Mouse (Mus musculus): Measurements from ENCODE around the gene Cgas. TPM values are rescaled to one million over a fixed set of nuclear protein-coding genes. Genes with fewer than 3 reads are reported as not detected.

The Cgas gene
- polyA plus RNA-seq, 1 experiment from 2014 or later, result 0.60 TPM

GRCm38 (mm10) chr9:78401596-78401995 lies 41.4 kb downstream of the Cgas start:
- Histone ChIP-seq H3K27ac (ENCODE audit: low read depth, low read length) (no peak overlapping the region), H3K9me3 (ENCODE audit: control insufficient read depth, low read length) (no peaks in the 10 kb centered on the region), H3K4me3 (ENCODE audit: low read depth, low read length) (no peak overlapping the region), H3K9ac (replicated peaks; ENCODE audit: low read depth, low read length) (no peak overlapping the region), H3K4me2 (ENCODE audit: low read depth, low read length) (no peak overlapping the region), H3K36me3 (ENCODE audit: control insufficient read depth, insufficient read depth, low read length) (no peaks in the 10 kb centered on the region), H3K4me1 (ENCODE audit: control insufficient read depth, insufficient read depth, low read length) (no peaks in the 10 kb centered on the region), H3K27me3 (ENCODE audit: control insufficient read depth, insufficient read depth, low read length) (peaks cover 4% of the 10 kb centered on the region)
- ATAC-seq (ENCODE audit: low read depth), result no peak
- WGBS, result 93% methylated on average over 7 of the region's 7 CpGs

GRCm38 (mm10) chr9:78400570-78400969 lies 42.5 kb downstream of the Cgas start:
- no peak overlapping the region for H3K9ac ChIP-seq (replicated peaks; ENCODE audit: low read depth, low read length)
- H3K4me2 ChIP-seq (ENCODE audit: low read depth, low read length), result no peak overlapping the region
- peaks cover 9% of the 10 kb centered on the region for H3K27me3 ChIP-seq (ENCODE audit: control insufficient read depth, insufficient read depth, low read length)
- no peaks in the 10 kb centered on the region for H3K36me3 ChIP-seq (ENCODE audit: control insufficient read depth, insufficient read depth, low read length)
- no peaks in the 10 kb centered on the region for H3K9me3 ChIP-seq (ENCODE audit: control insufficient read depth, low read length)
- no peaks in the 10 kb centered on the region for H3K4me1 ChIP-seq (ENCODE audit: control insufficient read depth, insufficient read depth, low read length)
- no peak for ATAC-seq (ENCODE audit: low read depth)
- H3K4me3 ChIP-seq (ENCODE audit: low read depth, low read length), result no peak overlapping the region
- no peak overlapping the region for H3K27ac ChIP-seq (ENCODE audit: low read depth, low read length)
- 88% methylated on average over 5 of the region's 5 CpGs for WGBS

GRCm38 (mm10) chr9:78396517-78396916 lies 46.5 kb downstream of the Cgas start:
- Histone ChIP-seq H3K9me3 (ENCODE audit: control insufficient read depth, low read length) (no peaks in the 10 kb centered on the region), H3K27me3 (ENCODE audit: control insufficient read depth, insufficient read depth, low read length) (peaks cover 12% of the 10 kb centered on the region), H3K27ac (ENCODE audit: low read depth, low read length) (no peak overlapping the region), H3K4me2 (ENCODE audit: low read depth, low read length) (peak overlapping the region; percentile 55; the same call in 1 of the 2 replicates), H3K36me3 (ENCODE audit: control insufficient read depth, insufficient read depth, low read length) (no peaks in the 10 kb centered on the region), H3K4me1 (ENCODE audit: control insufficient read depth, insufficient read depth, low read length) (no peaks in the 10 kb centered on the region), H3K9ac (replicated peaks; ENCODE audit: low read depth, low read length) (no peak overlapping the region), H3K4me3 (ENCODE audit: low read depth, low read length) (no peak overlapping the region)
- ATAC-seq (ENCODE audit: low read depth), result no peak
- WGBS, result 68% methylated on average over 9 of the region's 9 CpGs

GRCm38 (mm10) chr9:78395630-78396351 lies 47.2 kb downstream of the Cgas start, which contains the start of gene Ddx43:
Gene Ddx43, plus strand, starts transcription at chr9:78395777.
- Histone ChIP-seq H3K9ac (replicated peaks; ENCODE audit: low read depth, low read length) (peak within 1 kb of the TSS; percentile 34; the same call in 1 of the 2 replicates), H3K27ac (ENCODE audit: low read depth, low read length) (no peak within 1 kb of the TSS), H3K36me3 (ENCODE audit: control insufficient read depth, insufficient read depth, low read length) (no peaks in the 10 kb centered on the region), H3K27me3 (ENCODE audit: control insufficient read depth, insufficient read depth, low read length) (peaks cover 12% of the 10 kb centered on the region), H3K9me3 (ENCODE audit: control insufficient read depth, low read length) (no peaks in the 10 kb centered on the region), H3K4me1 (ENCODE audit: control insufficient read depth, insufficient read depth, low read length) (no peaks in the 10 kb centered on the region), H3K4me2 (ENCODE audit: low read depth, low read length) (peak within 1 kb of the TSS; percentile 55), H3K4me3 (ENCODE audit: low read depth, low read length) (peak within 1 kb of the TSS; percentile 40)
- WGBS, result 5% methylated on average over 70 of the region's 93 CpGs
- peak; percentile 98 for ATAC-seq (ENCODE audit: low read depth)

GRCm38 (mm10) chr9:78395244-78395629 lies 47.8 kb downstream of the Cgas start:
- Histone ChIP-seq H3K4me3 (ENCODE audit: low read depth, low read length) (peak overlapping the region; percentile 40), H3K9me3 (ENCODE audit: control insufficient read depth, low read length) (no peaks in the 10 kb centered on the region), H3K36me3 (ENCODE audit: control insufficient read depth, insufficient read depth, low read length) (no peaks in the 10 kb centered on the region), H3K4me2 (ENCODE audit: low read depth, low read length) (peak overlapping the region; percentile 55), H3K27ac (ENCODE audit: low read depth, low read length) (no peak overlapping the region), H3K4me1 (ENCODE audit: control insufficient read depth, insufficient read depth, low read length) (no peaks in the 10 kb centered on the region), H3K27me3 (ENCODE audit: control insufficient read depth, insufficient read depth, low read length) (peaks cover 12% of the 10 kb centered on the region), H3K9ac (replicated peaks; ENCODE audit: low read depth, low read length) (no peak overlapping the region)
- ATAC-seq (ENCODE audit: low read depth), result no peak; the same call in 1 of the 2 replicates
- WGBS, result 33% methylated on average over 11 of the region's 11 CpGs

- no peaks in the 10 kb centered on the region for H3K9me3 ChIP-seq (ENCODE audit: control insufficient read depth, low read length)
- no peak for ATAC-seq (ENCODE audit: low read depth)
- H3K4me3 ChIP-seq (ENCODE audit: low read depth, low read length), result no peak overlapping the region
- H3K27me3 ChIP-seq (ENCODE audit: control insufficient read depth, insufficient read depth, low read length), result peaks cover 12% of the 10 kb centered on the region
- H3K4me1 ChIP-seq (ENCODE audit: control insufficient read depth, insufficient read depth, low read length), result no peaks in the 10 kb centered on the region
- H3K27ac ChIP-seq (ENCODE audit: low read depth, low read length), result no peak overlapping the region
- H3K9ac ChIP-seq (replicated peaks; ENCODE audit: low read depth, low read length), result no peak overlapping the region
- WGBS, result 67% methylated on average over 7 of the region's 7 CpGs
- H3K36me3 ChIP-seq (ENCODE audit: control insufficient read depth, insufficient read depth, low read length), result no peaks in the 10 kb centered on the region
- H3K4me2 ChIP-seq (ENCODE audit: low read depth, low read length), result no peak overlapping the region
Observed at GRCm38 (mm10) chr9:78394602-78395001, 48.4 kb downstream of the Cgas start.

- H3K27ac ChIP-seq (ENCODE audit: low read depth, low read length), result no peak overlapping the region
- H3K9me3 ChIP-seq (ENCODE audit: control insufficient read depth, low read length), result no peaks in the 10 kb centered on the region
- H3K9ac ChIP-seq (replicated peaks; ENCODE audit: low read depth, low read length), result no peak overlapping the region
- WGBS, result 86% methylated on average over 10 of the region's 10 CpGs
- H3K36me3 ChIP-seq (ENCODE audit: control insufficient read depth, insufficient read depth, low read length), result no peaks in the 10 kb centered on the region
- H3K4me2 ChIP-seq (ENCODE audit: low read depth, low read length), result no peak overlapping the region
- H3K27me3 ChIP-seq (ENCODE audit: control insufficient read depth, insufficient read depth, low read length), result peaks cover 12% of the 10 kb centered on the region
- no peak overlapping the region for H3K4me3 ChIP-seq (ENCODE audit: low read depth, low read length)
- no peak for ATAC-seq (ENCODE audit: low read depth)
- H3K4me1 ChIP-seq (ENCODE audit: control insufficient read depth, insufficient read depth, low read length), result no peaks in the 10 kb centered on the region
Observed at GRCm38 (mm10) chr9:78393741-78394140, 49.3 kb downstream of the Cgas start.

GRCm38 (mm10) chr9:78389981-78390380 lies 53.1 kb downstream of the Cgas start:
- no peak overlapping the region for H3K27ac ChIP-seq (ENCODE audit: low read depth, low read length)
- no peak for ATAC-seq (ENCODE audit: low read depth)
- H3K4me3 ChIP-seq (ENCODE audit: low read depth, low read length), result no peak overlapping the region
- H3K4me1 ChIP-seq (ENCODE audit: control insufficient read depth, insufficient read depth, low read length), result no peaks in the 10 kb centered on the region
- H3K36me3 ChIP-seq (ENCODE audit: control insufficient read depth, insufficient read depth, low read length), result no peaks in the 10 kb centered on the region
- H3K4me2 ChIP-seq (ENCODE audit: low read depth, low read length), result no peak overlapping the region
- H3K9ac ChIP-seq (replicated peaks; ENCODE audit: low read depth, low read length), result no peak overlapping the region
- WGBS, result 47% methylated on average over 5 of the region's 5 CpGs
- peaks cover 1% of the 10 kb centered on the region; the same call in 1 of the 2 replicates for H3K27me3 ChIP-seq (ENCODE audit: control insufficient read depth, insufficient read depth, low read length)
- H3K9me3 ChIP-seq (ENCODE audit: control insufficient read depth, low read length), result no peaks in the 10 kb centered on the region

GRCm38 (mm10) chr9:78386947-78387346 lies 56.1 kb downstream of the Cgas start:
- WGBS, result 87% methylated on average over 7 of the region's 7 CpGs
- H3K27me3 ChIP-seq (ENCODE audit: control insufficient read depth, insufficient read depth, low read length), result no peaks in the 10 kb centered on the region
- no peak overlapping the region for H3K4me2 ChIP-seq (ENCODE audit: low read depth, low read length)
- no peak for ATAC-seq (ENCODE audit: low read depth)
- no peaks in the 10 kb centered on the region for H3K4me1 ChIP-seq (ENCODE audit: control insufficient read depth, insufficient read depth, low read length)
- H3K36me3 ChIP-seq (ENCODE audit: control insufficient read depth, insufficient read depth, low read length), result no peaks in the 10 kb centered on the region
- no peak overlapping the region for H3K9ac ChIP-seq (replicated peaks; ENCODE audit: low read depth, low read length)
- no peaks in the 10 kb centered on the region for H3K9me3 ChIP-seq (ENCODE audit: control insufficient read depth, low read length)
- no peak overlapping the region for H3K27ac ChIP-seq (ENCODE audit: low read depth, low read length)
- H3K4me3 ChIP-seq (ENCODE audit: low read depth, low read length), result no peak overlapping the region

All from neural tube, embryonic 14.5 days (tissue).